Mouse (Mus musculus) limb, embryonic 11.5 days (tissue): Measurements from ENCODE around the gene Sdhd. TPM values are rescaled to one million over a fixed set of nuclear protein-coding genes. Genes with fewer than 3 reads are reported as not detected.

Experiments
- ATAC-seq: fragments of 200-750 bp; cut with Nextera tagmentation; 2 replicates; pipeline ENCODE4 v1.8.0; 2017; ENCODE audit warnings: low read depth; ENCODE audit not compliant: insufficient number of reproducible peaks, low FRiP score, low TSS enrichment
- DNase-seq: peaks from one replicate; pipeline ENCODE4 v3.0.0-alpha.2; 2015; ENCODE audit warnings: low spot score
- H3K27ac ChIP-seq: fragments of 300-500 bp; sonication (generic); replicated peaks from 2 replicates; pipeline ENCODE4 v1.5.1; 2014; ENCODE audit warnings: low read depth, mild to moderate bottlenecking, low read length
- H3K27me3 ChIP-seq: fragments of 300-500 bp; sonication (generic); 2 replicates; pipeline ENCODE4 v1.6.1; 2014; ENCODE audit warnings: mild to moderate bottlenecking, low read length, mixed read lengths; ENCODE audit not compliant: control insufficient read depth, insufficient read depth
- H3K36me3 ChIP-seq: fragments of 300-500 bp; sonication (generic); 2 replicates; pipeline ENCODE4 v1.6.1; 2014; ENCODE audit warnings: mild to moderate bottlenecking, low read length, moderate library complexity, mixed read lengths; ENCODE audit not compliant: control insufficient read depth, insufficient read depth
- H3K4me1 ChIP-seq: fragments of 300-500 bp; sonication (generic); 2 replicates; pipeline ENCODE4 v1.6.1; 2014; ENCODE audit warnings: low read length, mixed read lengths; ENCODE audit not compliant: control insufficient read depth, insufficient read depth
- H3K4me2 ChIP-seq: fragments of 300-500 bp; sonication (generic); 2 replicates; pipeline ENCODE4 v1.6.1; 2014; ENCODE audit warnings: low read depth, mild to moderate bottlenecking, moderate library complexity; ENCODE audit not compliant: severe bottlenecking
- H3K4me3 ChIP-seq: fragments of 300-500 bp; sonication (generic); 2 replicates; pipeline ENCODE4 v1.5.1; 2014; ENCODE audit warnings: low read depth, low read length
- H3K9ac ChIP-seq: fragments of 300-500 bp; sonication (generic); 2 replicates; pipeline ENCODE4 v1.6.1; 2014; ENCODE audit warnings: mild to moderate bottlenecking, low read length
- H3K9me3 ChIP-seq: fragments of 300-500 bp; sonication (generic); 2 replicates; pipeline ENCODE4 v1.6.1; 2016; ENCODE audit warnings: low read length; ENCODE audit not compliant: control insufficient read depth
- WGBS: fragments of 180-500 bp; shearing (Covaris S2); extraction: QIAGEN DNeasy Blood & Tissue Kit; methylation state at CpG from one replicate; pipeline ENCODE4 v1.1.7; 2014; 5-methylcytosine and 5-hydroxymethylcytosine counted together
- polyA plus RNA-seq: library from polyadenylated mRNA; unstranded; fragments of >200 nt; fragmentation: Nextera tagmentation; extraction: Ambion mirVana; gene quantifications from 2 replicates; pipeline ENCODE4 v1.2.1, GENCODE M21; 2014

Gene Sdhd
- polyA plus RNA-seq, 1 experiment from 2014 or later = 303 TPM

GRCm38 (mm10) chr9:50616766-50617603 is 13.4 kb upstream of the Sdhd start, which contains the start of the genes Pih1d2 and Nkapd1:
Pih1d2 (plus strand) TSS chr9:50617321.
Nkapd1 (minus strand) TSS chr9:50617464.
- DNase-seq = peak; percentile 94
- Histone ChIP-seq H3K9ac (peak within 1 kb of the TSS; percentile 83), H3K9me3 (no peaks in the 10 kb centered on the region), H3K36me3 (peaks cover 16% of the 10 kb centered on the region), H3K27ac (peak within 1 kb of the TSS; percentile 78), H3K4me1 (peaks cover 3% of the 10 kb centered on the region; the same call in 1 of the 2 replicates), H3K4me2 (peak within 1 kb of the TSS; percentile 60), H3K4me3 (peak within 1 kb of the TSS; percentile 90), H3K27me3 (no peaks in the 10 kb centered on the region)
- WGBS = under 1% methylated on average over 81 of the region's 81 CpGs
- ATAC-seq = peak; percentile 90

GRCm38 (mm10) chr9:50616161-50616560 is 12.5 kb upstream of the Sdhd start:
- Histone ChIP-seq H3K9ac (peak overlapping the region; percentile 83), H3K4me3 (peak overlapping the region; percentile 90), H3K27me3 (no peaks in the 10 kb centered on the region), H3K4me2 (peak overlapping the region; percentile 60), H3K27ac (no peak overlapping the region), H3K36me3 (peaks cover 16% of the 10 kb centered on the region), H3K9me3 (no peaks in the 10 kb centered on the region), H3K4me1 (peaks cover 3% of the 10 kb centered on the region; the same call in 1 of the 2 replicates)
- no peak for ATAC-seq
- WGBS = 41% methylated on average over 11 of the region's 11 CpGs
- no peak for DNase-seq

DNA sequence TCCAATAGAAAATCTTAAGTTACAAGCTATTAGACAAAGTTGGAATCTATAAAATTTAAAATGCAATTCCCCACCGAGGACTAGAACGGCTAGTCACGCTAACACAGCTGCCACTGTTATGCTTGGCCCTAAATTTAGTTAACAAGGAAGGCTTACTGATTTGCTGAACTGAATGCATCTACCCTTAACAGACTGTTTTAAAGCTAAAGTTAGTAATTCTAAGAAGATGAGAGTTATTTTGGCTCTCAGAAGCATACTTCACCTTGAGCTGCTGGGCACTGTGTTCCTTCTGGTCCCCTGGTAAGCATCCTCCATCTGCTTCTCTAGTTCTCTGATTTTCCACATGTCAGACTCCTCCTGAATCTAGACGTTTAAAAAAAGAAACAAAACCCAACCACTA is 8.5 kb upstream of the Sdhd start:
- no peak for DNase-seq
- 92% methylated on average over 4 of the region's 4 CpGs for WGBS
- no peak overlapping the region for H3K4me2 ChIP-seq
- no peaks in the 10 kb centered on the region for H3K27me3 ChIP-seq
- H3K4me3 ChIP-seq = no peak overlapping the region
- H3K9me3 ChIP-seq = no peaks in the 10 kb centered on the region
- H3K36me3 ChIP-seq = peaks cover 26% of the 10 kb centered on the region
- no peak overlapping the region for H3K9ac ChIP-seq
- H3K27ac ChIP-seq = no peak overlapping the region
- no peak for ATAC-seq
- peaks cover 3% of the 10 kb centered on the region; the same call in 1 of the 2 replicates for H3K4me1 ChIP-seq

DNA sequence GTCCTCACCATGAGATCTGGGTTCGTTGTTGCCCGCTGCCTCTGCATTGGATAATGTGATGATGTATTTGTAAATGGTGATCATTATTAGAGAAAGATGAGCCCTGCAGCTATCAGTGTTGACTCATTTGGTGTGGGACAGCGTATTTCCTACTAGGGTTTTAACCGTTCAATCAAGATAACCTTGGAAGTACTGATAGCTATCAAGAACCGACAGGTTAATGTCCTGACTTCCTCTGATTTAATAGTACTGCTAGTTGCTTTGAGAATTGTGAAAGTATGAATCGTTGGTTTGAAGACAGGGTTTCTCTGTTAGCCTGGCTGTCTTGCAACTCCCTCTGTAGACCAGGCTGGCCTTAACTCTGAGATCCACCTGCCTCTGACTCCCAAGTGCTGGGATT is 726 bp upstream of the Sdhd start:
- no peak overlapping the region for H3K27ac ChIP-seq

DNA sequence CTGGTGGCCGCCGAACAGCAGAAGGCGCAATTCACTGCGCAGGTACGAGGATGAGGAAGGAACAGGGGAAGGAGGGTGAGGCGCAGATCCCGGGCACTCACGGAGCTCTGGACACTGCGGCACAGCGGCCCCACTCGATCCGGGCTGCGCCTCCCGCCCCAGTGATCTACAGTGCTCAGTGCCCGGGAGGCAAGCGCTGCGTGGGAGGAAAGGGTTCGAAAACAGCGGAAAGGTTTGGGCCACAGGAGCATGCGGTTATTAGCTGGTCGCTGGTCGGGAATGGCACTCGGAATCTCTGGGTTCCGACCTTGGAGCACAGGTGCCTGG is 349 bp upstream of the Sdhd start:
- Histone ChIP-seq H3K27ac (peak overlapping the region; percentile 71; the same call in 1 of the 2 replicates), H3K27me3 (no peaks in the 10 kb centered on the region), H3K36me3 (peaks cover 8% of the 10 kb centered on the region; the same call in 1 of the 2 replicates), H3K4me2 (peak overlapping the region; percentile 64), H3K4me3 (peak overlapping the region; percentile 72), H3K4me1 (peaks cover 4% of the 10 kb centered on the region), H3K9ac (peak overlapping the region; percentile 86), H3K9me3 (no peaks in the 10 kb centered on the region)
- ATAC-seq (peak; percentile 80), DNase-seq (no peak)
- WGBS = under 1% methylated on average over 24 of the region's 24 CpGs

More for the DNA sequence above, 726 bp upstream of the Sdhd start:
- no peak for ATAC-seq
- 3% methylated on average over 6 of the region's 6 CpGs for WGBS
- Histone ChIP-seq H3K4me3 (peak overlapping the region; percentile 72), H3K9me3 (no peaks in the 10 kb centered on the region), H3K4me1 (peaks cover 4% of the 10 kb centered on the region), H3K9ac (peak overlapping the region; percentile 86), H3K4me2 (peak overlapping the region; percentile 64), H3K36me3 (peaks cover 6% of the 10 kb centered on the region; the same call in 1 of the 2 replicates), H3K27me3 (no peaks in the 10 kb centered on the region)
- DNase-seq = no peak

DNA sequence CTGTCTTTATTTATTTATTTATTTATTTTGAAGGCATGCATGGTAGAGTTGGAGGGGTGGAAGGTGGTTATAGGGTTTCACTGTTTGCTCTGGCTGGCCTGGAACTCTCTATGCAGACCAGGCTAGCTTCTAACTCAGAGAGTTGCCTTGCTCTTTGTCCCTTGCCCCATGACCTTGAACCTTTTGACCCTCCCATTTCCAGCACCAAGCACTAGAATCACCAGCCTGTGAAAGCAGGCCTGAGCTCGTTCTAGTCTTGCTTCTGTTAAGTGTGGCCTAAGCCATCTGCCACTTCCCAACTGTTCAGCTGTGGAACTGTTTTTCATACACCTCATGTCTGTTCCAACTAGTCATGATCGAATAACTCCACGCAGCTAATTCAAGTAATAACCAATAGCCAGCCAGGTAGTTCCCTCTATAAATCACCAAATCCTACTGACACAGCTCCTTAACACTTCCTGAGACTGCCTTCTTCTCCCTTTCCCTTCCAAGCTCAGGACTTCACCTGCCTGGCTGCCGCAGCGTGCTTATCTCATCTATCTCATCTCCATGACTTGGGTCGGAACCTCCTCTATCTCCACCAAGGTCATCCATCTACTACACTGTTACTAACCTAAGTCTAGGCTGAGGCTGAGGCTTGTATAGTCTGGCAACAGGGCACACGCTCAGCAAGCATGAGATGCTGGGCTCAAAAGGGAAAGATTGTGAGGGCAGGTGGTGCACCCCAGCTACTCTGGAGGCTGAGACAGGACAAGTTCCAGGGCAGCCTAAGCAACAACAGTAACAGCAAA is 1.4 kb downstream of the Sdhd start:
- Histone ChIP-seq H3K4me2 (peak overlapping the region; percentile 64), H3K27ac (no peak overlapping the region), H3K36me3 (peaks cover 14% of the 10 kb centered on the region; the same call in 1 of the 2 replicates), H3K4me1 (peaks cover 4% of the 10 kb centered on the region), H3K9me3 (no peaks in the 10 kb centered on the region), H3K27me3 (no peaks in the 10 kb centered on the region), H3K4me3 (peak overlapping the region; percentile 72), H3K9ac (no peak overlapping the region)
- ATAC-seq (no peak), DNase-seq (no peak)
- WGBS = 89% methylated on average over 7 of the region's 7 CpGs

- no peaks in the 10 kb centered on the region for H3K27me3 ChIP-seq
- H3K9me3 ChIP-seq = no peaks in the 10 kb centered on the region
- WGBS = 92% methylated on average over 6 of the region's 6 CpGs
- H3K36me3 ChIP-seq = peaks cover 20% of the 10 kb centered on the region; the same call in 1 of the 2 replicates
- H3K4me2 ChIP-seq = no peak overlapping the region
- peaks cover 4% of the 10 kb centered on the region for H3K4me1 ChIP-seq
- no peak overlapping the region for H3K27ac ChIP-seq
- no peak overlapping the region for H3K9ac ChIP-seq
- DNase-seq = no peak
- H3K4me3 ChIP-seq = no peak overlapping the region
- no peak for ATAC-seq
Observed at GRCm38 (mm10) chr9:50601536-50601935, 2.1 kb downstream of the Sdhd start.

- 93% methylated on average over 8 of the region's 8 CpGs for WGBS
- no peak for ATAC-seq
- DNase-seq = no peak
Observed at GRCm38 (mm10) chr9:50596973-50597372, 6.6 kb downstream of the Sdhd start.

More at GRCm38 (mm10) chr9:50596973-50597372, 6.6 kb downstream of the Sdhd start:
- no peak overlapping the region for H3K4me2 ChIP-seq
- no peak overlapping the region for H3K9ac ChIP-seq
- no peak overlapping the region for H3K27ac ChIP-seq
- no peaks in the 10 kb centered on the region for H3K9me3 ChIP-seq
- H3K36me3 ChIP-seq = peaks cover 24% of the 10 kb centered on the region; the same call in 1 of the 2 replicates
- H3K4me3 ChIP-seq = no peak overlapping the region
- H3K4me1 ChIP-seq = no peaks in the 10 kb centered on the region
- no peaks in the 10 kb centered on the region for H3K27me3 ChIP-seq
